Mouse (Mus musculus): ENCODE measurements around the gene Bcl9. TPM values are rescaled to one million over a fixed set of nuclear protein-coding genes. Genes with fewer than 3 reads are reported as not detected.
A peak's percentile ranks its signal among the peaks of the same experiment; 100 is the strongest.

Gene Bcl9
- total and polyA plus RNA-seq, 3 experiments = 14.3 to 22.4 (median 15.3) TPM

DNA sequence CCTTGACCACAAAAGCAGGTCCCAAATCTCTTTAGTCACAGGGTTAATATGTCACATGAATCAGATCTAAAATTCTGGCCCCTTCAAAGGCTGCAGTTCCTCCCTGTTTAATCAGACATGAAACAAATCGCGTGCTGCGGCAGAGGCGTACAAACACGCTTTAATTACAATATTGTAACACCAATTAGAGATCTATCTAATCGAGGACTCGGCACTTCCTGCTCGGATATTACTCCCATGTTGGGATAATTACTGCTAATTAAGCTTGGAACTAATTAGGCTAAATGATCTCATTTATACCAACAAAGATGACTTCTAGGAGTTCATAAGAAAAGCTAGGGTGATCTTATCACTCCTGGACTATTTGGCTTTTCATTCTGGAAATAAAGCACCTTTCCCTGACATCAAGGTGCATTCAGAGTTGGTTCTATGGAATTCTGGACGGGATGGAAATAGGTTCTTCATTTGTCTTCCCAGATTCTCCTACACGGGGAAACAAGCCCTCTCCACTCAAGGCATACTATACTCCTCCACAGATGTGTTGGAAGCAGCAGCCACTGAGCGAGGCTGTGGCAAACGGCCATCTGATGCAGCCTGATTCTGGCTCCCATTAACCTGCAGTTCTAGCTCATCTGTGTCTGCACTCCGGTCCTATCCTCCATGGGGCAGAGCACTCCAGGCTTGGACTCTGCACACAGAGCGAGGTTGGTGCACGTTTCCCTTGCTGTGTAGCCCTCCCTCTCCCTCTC is 31.9 kb downstream of the Bcl9 start:
- 82% methylated on average over 15 of the region's 15 CpGs for WGBS

DNA sequence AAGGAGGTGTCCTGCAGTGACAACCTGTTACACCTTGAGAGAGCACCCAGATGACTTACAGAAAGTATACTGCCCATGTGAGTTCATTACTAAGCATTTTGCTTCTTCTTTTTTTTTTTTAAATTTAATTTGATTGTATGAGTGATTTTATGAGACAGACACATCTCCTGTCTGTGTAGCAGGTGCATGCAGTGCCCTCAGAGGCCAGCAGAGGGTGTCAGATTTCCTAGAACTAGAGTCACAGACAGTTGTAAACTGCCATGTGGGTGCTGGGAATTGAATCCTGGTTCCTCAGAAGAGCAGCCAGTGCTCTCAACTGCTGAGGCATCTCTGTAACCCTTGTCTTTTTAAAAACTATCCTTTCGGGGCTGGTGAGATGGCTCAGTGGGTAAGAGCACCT is 35.5 kb downstream of the Bcl9 start:
- no peak for DNase-seq
- H3K4me1 ChIP-seq (ENCODE audit: control insufficient read depth, insufficient read depth, low read length) = peaks cover 1% of the 10 kb centered on the region; the same call in 1 of the 2 replicates
- peaks cover 2% of the 10 kb centered on the region for H3K79me2 ChIP-seq (replicated peaks; ENCODE audit: control insufficient read depth, insufficient read depth, low read length)
- intact Hi-C loops (cut with DNase I) = no loop called here
- H3K27ac ChIP-seq = no peak overlapping the region
- H3K4me3 ChIP-seq = no peak overlapping the region
- 100% methylated on average over 1 of the region's 1 CpGs for WGBS
- peaks cover 4% of the 10 kb centered on the region; the same call in 1 of the 2 replicates for H3K36me3 ChIP-seq (ENCODE audit: control insufficient read depth, insufficient read depth, low read length)
- H3K9ac ChIP-seq (ENCODE audit: low read depth, low read length) = no peak overlapping the region
- TF ChIP-seq CTCF (IDR thresholded peaks at IDR 0.05) (peak; percentile 48), POLR2A (IDR thresholded peaks at IDR 0.05; ENCODE audit: insufficient read depth, low read depth, low read length) (no peak), EP300 (IDR thresholded peaks at IDR 0.05; ENCODE audit: insufficient read depth, low read depth, low read length) (no peak)
- H3K27me3 ChIP-seq (ENCODE audit: control insufficient read depth, insufficient read depth, low read length) = no peaks in the 10 kb centered on the region

More for the DNA sequence above, 31.9 kb downstream of the Bcl9 start:
- no peak overlapping the region for H3K4me3 ChIP-seq
- peaks cover 5% of the 10 kb centered on the region; the same call in 1 of the 2 replicates for H3K36me3 ChIP-seq (ENCODE audit: control insufficient read depth, insufficient read depth, low read length)
- H3K4me1 ChIP-seq (ENCODE audit: control insufficient read depth, insufficient read depth, low read length) = peaks cover 1% of the 10 kb centered on the region; the same call in 1 of the 2 replicates
- no peak overlapping the region for H3K9ac ChIP-seq (ENCODE audit: low read depth, low read length)
- TF ChIP-seq POLR2A (IDR thresholded peaks at IDR 0.05; ENCODE audit: insufficient read depth, low read depth, low read length) (no peak), CTCF (IDR thresholded peaks at IDR 0.05) (no peak), EP300 (IDR thresholded peaks at IDR 0.05; ENCODE audit: insufficient read depth, low read depth, low read length) (no peak)
- intact Hi-C loops (cut with DNase I) = no loop called here
- H3K27ac ChIP-seq = no peak overlapping the region
- no peaks in the 10 kb centered on the region for H3K27me3 ChIP-seq (ENCODE audit: control insufficient read depth, insufficient read depth, low read length)
- no peak for DNase-seq
- peaks cover 2% of the 10 kb centered on the region for H3K79me2 ChIP-seq (replicated peaks; ENCODE audit: control insufficient read depth, insufficient read depth, low read length)

DNA sequence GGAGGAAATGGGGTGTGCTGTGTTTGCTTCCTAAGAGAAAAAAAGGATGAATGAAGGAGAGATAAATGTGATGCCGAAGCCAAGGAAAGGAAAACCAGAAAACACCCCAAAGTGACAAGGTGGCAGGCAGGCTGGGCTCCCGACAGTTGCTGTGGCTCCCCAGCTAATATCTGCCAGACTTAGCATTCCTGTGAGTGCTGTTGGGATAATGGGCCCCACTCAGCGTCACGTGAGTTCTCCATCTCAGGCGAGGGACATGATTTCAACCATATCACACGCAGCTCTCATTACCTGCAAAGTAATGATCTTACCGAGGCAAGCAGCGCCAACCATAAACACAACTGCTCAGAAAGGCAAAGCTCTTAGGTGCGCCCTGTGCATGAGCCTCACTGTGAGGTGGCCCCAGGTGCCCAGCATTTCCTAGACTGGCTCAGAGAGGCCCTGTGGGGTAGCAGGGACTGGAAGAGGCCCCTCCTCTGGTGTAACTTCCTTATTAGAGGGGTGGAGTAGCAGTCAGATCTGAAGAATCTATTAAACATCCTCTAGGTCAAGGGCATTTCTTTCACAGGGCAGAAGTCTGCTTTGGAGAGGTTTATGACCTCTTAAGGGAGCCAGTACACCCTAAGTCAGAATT is 41.9 kb downstream of the Bcl9 start:
- no peak for DNase-seq
- Histone ChIP-seq H3K36me3 (ENCODE audit: control insufficient read depth, insufficient read depth, low read length) (no peaks in the 10 kb centered on the region), H3K4me1 (ENCODE audit: control insufficient read depth, insufficient read depth, low read length) (peaks cover 1% of the 10 kb centered on the region; the same call in 1 of the 2 replicates), H3K4me3 (no peak overlapping the region), H3K27ac (no peak overlapping the region), H3K79me2 (replicated peaks; ENCODE audit: control insufficient read depth, insufficient read depth, low read length) (no peaks in the 10 kb centered on the region), H3K27me3 (ENCODE audit: control insufficient read depth, insufficient read depth, low read length) (no peaks in the 10 kb centered on the region), H3K9ac (ENCODE audit: low read depth, low read length) (no peak overlapping the region)
- 56% methylated on average over 9 of the region's 9 CpGs for WGBS
- intact Hi-C loops (cut with DNase I) = no loop called here
- TF ChIP-seq POLR2A (IDR thresholded peaks at IDR 0.05; ENCODE audit: insufficient read depth, low read depth, low read length) (no peak), EP300 (IDR thresholded peaks at IDR 0.05; ENCODE audit: insufficient read depth, low read depth, low read length) (no peak), CTCF (IDR thresholded peaks at IDR 0.05) (no peak)

DNA sequence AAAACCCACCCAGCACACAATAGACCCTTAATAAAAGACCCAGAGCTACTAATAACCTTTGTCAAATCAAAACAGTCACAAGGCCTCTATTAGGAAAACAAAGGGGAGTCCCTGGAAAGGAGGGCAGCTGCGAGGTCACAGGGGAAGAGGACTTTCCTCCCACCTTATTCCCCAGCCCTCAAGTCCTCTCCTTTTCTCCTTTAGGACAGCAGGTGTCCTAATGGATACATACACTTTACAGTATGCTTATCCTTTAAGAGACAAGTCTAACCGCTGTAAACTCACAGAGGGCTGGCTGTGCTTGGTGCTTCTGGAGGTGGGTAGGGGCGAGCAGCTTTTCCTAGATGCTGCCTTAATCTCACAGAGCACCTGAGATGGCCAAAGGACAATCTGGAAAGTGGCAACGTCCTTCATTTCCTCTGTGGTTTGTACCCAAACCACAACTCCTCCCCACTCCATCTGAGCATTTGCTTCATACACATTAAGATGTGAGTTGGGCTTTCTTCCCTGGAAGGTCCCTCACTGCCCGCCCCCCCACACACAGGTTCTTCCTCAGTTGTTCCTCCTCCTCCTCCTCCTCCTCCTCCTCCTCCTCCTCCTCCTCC is 42.8 kb downstream of the Bcl9 start:
- Histone ChIP-seq H3K9ac (ENCODE audit: low read depth, low read length) (no peak overlapping the region), H3K36me3 (ENCODE audit: control insufficient read depth, insufficient read depth, low read length) (no peaks in the 10 kb centered on the region), H3K27ac (no peak overlapping the region), H3K4me1 (ENCODE audit: control insufficient read depth, insufficient read depth, low read length) (peaks cover 1% of the 10 kb centered on the region; the same call in 1 of the 2 replicates), H3K27me3 (ENCODE audit: control insufficient read depth, insufficient read depth, low read length) (no peaks in the 10 kb centered on the region), H3K4me3 (no peak overlapping the region), H3K79me2 (replicated peaks; ENCODE audit: control insufficient read depth, insufficient read depth, low read length) (no peaks in the 10 kb centered on the region)
- intact Hi-C loops (cut with DNase I) = no loop called here
- TF ChIP-seq CTCF (IDR thresholded peaks at IDR 0.05) = no peak
- no peak for TF ChIP-seq EP300 (IDR thresholded peaks at IDR 0.05; ENCODE audit: insufficient read depth, low read depth, low read length)
- no peak for TF ChIP-seq POLR2A (IDR thresholded peaks at IDR 0.05; ENCODE audit: insufficient read depth, low read depth, low read length)
- 69% methylated on average over 5 of the region's 5 CpGs for WGBS
- DNase-seq = no peak

DNA sequence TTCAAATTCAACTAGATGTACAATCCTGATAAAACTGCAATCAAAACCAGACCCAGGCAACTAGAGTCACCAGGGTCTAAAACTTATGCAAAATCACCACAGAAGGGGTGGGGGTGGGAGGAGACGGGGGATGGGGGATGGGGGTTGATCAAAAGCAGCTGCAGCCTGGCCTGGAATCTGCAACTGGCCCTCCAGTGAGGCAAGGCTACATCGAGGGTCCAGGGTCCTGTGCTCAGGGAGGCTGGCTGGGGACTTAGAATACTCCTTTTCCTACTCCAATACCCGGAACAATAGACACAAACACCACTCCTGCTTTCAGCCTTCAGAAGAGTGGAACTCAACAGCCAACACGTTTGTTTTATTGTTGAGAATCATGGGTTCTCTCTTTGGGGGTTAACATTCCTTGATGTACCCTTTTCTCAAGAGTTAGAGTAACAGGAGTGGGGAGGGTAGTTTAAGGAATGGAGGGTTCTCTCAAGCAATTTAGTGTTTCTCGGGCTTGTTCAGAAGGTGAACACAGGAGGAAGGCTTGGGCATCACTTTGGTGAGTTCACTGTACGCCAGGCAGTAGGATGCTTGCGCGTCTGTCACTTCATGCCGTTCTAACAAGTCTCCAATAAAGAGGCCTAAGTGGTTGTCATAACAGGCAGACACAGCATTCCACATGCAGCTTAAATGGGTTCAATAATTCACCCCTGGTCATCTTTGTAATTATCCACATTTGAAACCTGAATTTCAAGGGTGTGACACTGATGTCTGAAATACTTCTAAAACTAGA is 43.7 kb downstream of the Bcl9 start:
- Histone ChIP-seq H3K4me3 (no peak overlapping the region), H3K27ac (no peak overlapping the region), H3K79me2 (replicated peaks; ENCODE audit: control insufficient read depth, insufficient read depth, low read length) (no peaks in the 10 kb centered on the region), H3K27me3 (ENCODE audit: control insufficient read depth, insufficient read depth, low read length) (no peaks in the 10 kb centered on the region), H3K36me3 (ENCODE audit: control insufficient read depth, insufficient read depth, low read length) (no peaks in the 10 kb centered on the region), H3K4me1 (ENCODE audit: control insufficient read depth, insufficient read depth, low read length) (peaks cover 1% of the 10 kb centered on the region; the same call in 1 of the 2 replicates), H3K9ac (ENCODE audit: low read depth, low read length) (no peak overlapping the region)
- TF ChIP-seq EP300 (IDR thresholded peaks at IDR 0.05; ENCODE audit: insufficient read depth, low read depth, low read length) (no peak), CTCF (IDR thresholded peaks at IDR 0.05) (no peak), POLR2A (IDR thresholded peaks at IDR 0.05; ENCODE audit: insufficient read depth, low read depth, low read length) (no peak)
- no peak for DNase-seq
- 72% methylated on average over 9 of the region's 9 CpGs for WGBS
- intact Hi-C loops (cut with DNase I) = no loop called here

Measured in heart, adult 2 months (tissue).